Mouse (Mus musculus) spleen, adult 12 weeks (tissue): Measurements from ENCODE around the gene Vps53.
"Not testable (repeated sequence)": the region's sequence is repeated elsewhere in the genome, so short reads cannot be mapped to it uniquely, and the experiment has no call there.

Experiments
- DNase-seq: peaks from one replicate; pipeline ENCODE4 v3.0.0; 2022; ENCODE audit warnings: low spot score

Vps53 gene

GRCm38 (mm10) chr11:76015251-76015650 is 164.2 kb downstream of the Vps53 start:
- DNase-seq: no peak

DNA sequence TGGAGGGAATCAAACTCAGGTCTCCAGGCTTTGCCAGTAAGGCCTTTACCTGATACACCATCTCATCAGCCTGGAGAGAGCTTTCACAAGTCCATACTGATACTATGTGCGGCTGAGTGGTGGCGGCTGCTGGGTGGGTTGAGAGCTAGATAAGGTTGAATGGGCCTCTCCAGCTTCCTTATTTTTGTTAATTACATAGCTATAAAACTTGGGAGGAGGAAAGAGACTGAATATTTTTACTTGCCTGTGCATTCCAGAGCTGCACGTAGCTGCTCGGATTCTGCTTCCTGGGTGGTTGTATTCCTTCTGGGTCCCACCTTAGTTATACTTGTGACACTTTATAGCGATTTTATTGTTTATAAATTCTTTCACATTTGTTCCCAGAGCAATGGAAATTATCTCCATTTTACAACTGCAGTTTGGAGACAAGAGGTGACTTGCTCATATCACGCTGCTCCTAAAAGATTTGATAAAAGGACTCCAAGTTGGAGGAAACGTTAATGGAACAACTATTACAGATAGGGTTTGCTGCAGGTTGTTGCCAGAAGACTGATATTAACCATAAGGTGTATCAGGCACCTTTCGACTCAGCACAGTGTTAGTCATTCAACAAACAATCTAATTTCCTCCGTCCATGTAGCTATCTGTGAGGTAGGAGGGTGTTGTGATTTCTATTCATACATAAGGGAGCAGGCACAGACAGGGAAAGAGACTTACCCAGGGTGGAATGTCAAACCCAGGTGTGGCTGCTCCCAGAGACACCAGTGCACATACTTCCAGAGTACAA is 168.4 kb downstream of the Vps53 start:
- DNase-seq: no peak

- DNase-seq: no peak
Measured at GRCm38 (mm10) chr11:76009101-76009500, 170.3 kb downstream of the Vps53 start.

- no peak for DNase-seq
Measured at GRCm38 (mm10) chr11:76008162-76008561, 171.3 kb downstream of the Vps53 start.

- not testable (repeated sequence) for DNase-seq
Measured at GRCm38 (mm10) chr11:76004276-76004675, 175.2 kb downstream of the Vps53 start.

- no peak for DNase-seq
Measured at GRCm38 (mm10) chr11:76001237-76001878, 178.1 kb downstream of the Vps53 start.

GRCm38 (mm10) chr11:76000701-76001100 is 178.7 kb downstream of the Vps53 start:
- DNase-seq: no peak

DNA sequence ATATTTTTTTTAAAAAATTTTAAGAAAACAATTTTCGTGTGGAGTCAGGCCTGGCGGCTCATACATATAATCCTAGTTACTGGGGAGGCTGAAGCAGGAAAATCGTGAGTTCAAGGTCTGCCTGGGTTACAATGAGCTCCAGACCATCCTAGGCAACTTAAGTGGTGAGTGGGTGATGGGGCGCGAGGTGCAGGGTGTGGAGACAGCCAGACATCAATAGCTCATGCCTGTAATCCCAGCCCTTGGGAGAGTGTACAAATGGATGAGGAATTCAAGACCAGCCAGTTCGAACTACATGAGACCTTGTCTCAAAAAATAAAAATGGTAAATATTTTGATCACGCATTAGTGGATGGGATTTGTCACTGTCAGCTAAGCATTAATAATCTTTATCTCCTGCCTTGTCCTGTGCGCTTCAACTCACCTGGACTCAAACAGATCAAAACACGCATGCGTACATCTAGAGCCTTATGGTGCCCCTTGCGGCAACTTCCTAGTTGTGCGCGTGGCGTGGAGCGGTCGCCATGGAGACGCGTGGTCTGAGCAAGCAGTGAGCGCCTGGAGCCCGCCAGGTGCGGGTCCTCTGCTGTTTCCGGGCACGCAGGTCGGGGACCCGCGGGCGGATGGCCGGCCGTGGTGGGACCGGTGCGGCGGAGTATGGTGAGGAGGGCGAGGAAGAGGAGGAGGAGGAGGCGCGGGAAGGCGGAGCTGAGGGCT is 179.8 kb downstream of the Vps53 start, which contains the start of gene 1700016K19Rik:
1700016K19Rik (plus strand) TSS at position 473 of the 716 bp plus-strand sequence.
- peak; percentile 66 for DNase-seq
